Mouse (Mus musculus) kidney, postnatal 10 days (tissue): ENCODE measurements around the gene Chid1.
A peak's percentile ranks its signal among the peaks of the same experiment; 100 is the strongest.

Source experiments
- DNase-seq: peaks from one replicate; pipeline ENCODE4 v3.0.0; 2021; ENCODE audit warnings: mixed read lengths

Gene Chid1

GRCm38 (mm10) chr7:141539556-141540311 is at the start of gene Chid1:
Chid1 (minus strand) TSS chr7:141539857.
- DNase-seq, result peak; percentile 99

DNA sequence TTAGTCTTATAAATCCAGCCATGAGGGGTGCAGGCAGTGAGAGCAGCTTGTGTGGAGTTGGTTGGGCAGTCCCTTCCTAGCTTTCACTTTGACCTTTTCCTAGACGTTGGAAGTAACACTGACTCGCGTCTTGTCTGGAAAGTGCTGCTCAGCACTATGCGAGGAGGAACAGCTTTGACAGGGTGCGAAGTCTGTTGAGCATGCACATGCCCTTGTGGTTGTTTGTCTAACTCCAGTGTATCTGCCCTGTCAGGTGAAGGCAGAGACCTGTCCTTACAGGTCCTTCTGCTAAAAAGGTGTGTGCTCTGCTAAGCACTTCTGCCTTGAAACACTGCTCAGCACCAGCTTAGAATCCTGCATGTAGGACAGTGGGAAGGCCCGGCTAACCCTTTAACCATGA is 49.2 kb upstream of the Chid1 start:
- no peak for DNase-seq

DNA sequence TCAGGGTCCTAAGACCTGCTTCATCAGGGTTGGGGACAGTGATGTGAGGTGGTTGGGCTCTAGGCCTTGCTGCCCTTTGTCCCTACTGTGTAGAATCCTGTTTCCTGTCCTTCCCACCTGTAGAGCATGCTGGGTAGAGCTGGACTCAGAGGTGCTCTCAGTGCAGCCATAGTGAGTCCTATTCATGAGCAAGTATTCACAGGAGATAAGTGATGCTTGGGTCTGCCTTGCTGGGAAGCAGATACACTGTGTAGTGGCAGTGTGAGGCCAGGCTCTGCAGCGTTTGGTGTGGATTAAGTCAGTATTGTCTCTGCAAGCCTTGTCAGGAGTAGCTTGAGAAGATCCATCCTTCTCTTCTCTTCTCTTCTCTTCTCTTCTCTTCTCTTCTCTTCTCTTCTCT is 46.2 kb upstream of the Chid1 start:
- DNase-seq, result no peak

DNA sequence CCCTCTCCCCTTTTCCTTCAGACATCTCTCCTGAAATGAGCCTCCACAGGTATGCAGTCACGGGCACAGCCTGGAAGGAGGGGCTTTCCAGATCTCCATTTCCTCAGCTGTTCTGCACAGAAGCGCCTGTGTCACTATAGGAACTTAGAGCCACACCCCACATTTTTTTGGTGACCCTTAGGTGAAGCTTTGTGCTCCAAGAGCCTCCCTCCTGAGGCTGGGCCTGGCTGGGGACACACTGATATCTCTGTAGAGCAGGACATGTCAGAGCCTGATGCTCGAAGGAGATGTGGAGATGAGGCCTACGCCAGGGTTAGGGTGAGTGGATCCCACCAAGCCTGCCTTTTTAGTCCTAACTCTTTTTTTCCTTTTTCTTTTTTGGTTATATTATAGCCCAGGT is 45.6 kb upstream of the Chid1 start:
- DNase-seq, result no peak

- DNase-seq, result no peak
Observed at GRCm38 (mm10) chr7:141584048-141584841, 44.6 kb upstream of the Chid1 start.

GRCm38 (mm10) chr7:141581323-141581722 is 41.7 kb upstream of the Chid1 start:
- DNase-seq, result peak; percentile 73

DNA sequence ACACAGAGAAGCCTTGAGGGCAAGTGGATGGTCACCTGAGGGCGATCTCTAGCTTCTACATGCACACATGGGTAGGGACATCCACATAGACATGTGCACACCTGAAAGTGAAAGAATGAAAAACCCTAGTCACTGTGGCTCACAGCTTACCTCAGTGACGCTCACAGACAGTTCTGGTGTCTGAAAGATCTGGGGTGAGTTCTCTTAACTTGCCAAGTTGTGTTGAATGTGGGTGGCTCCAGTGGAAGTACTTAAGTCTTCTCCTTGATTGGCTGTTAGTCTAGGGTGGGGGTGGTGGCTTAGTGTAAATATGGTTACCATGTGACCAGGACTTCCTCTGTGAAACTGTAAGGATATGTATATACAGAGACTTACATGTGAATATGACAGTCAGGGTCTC is 39.3 kb upstream of the Chid1 start:
- no peak for DNase-seq

GRCm38 (mm10) chr7:141578511-141578910 is 38.9 kb upstream of the Chid1 start:
- DNase-seq, result no peak

DNA sequence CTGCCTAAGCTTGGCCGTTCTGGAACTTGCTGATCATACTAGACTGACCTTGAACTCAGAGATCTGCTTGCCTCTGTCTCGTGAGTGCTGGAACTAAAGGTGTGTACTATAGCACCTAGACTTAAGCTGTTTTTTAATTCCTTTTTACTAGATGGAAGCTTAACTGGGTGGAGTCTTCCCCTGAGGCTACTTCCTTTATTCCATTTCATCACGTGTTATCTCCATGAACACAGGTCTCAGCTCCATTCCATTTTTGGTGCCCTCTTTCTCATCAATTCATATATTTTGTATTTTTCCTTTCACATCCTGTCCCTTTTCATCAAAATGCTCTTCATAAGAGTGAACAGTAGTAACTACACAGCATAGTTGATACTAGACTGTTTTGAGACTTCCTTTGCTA is 38.1 kb upstream of the Chid1 start:
- DNase-seq, result no peak

DNA sequence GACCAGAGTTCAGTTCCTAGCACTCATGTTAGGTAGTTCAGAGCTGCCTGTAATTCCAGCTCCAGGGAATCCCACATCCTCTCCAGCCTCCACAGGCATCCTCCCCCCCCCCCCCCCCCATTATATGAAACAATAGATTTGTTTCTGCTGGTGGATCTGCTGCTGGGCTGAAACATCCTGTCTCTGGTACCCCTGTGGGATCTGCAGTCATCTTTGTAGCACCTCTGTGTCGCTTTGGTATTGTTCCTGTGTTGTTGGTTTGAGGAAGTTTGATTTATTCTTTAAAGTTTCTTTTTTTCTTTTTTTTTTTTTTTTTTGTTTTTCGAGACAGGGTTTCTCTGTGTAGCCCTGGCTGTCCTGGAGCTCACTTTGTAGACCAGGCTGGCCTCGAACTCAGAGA is 35.8 kb upstream of the Chid1 start:
- DNase-seq, result no peak

DNA sequence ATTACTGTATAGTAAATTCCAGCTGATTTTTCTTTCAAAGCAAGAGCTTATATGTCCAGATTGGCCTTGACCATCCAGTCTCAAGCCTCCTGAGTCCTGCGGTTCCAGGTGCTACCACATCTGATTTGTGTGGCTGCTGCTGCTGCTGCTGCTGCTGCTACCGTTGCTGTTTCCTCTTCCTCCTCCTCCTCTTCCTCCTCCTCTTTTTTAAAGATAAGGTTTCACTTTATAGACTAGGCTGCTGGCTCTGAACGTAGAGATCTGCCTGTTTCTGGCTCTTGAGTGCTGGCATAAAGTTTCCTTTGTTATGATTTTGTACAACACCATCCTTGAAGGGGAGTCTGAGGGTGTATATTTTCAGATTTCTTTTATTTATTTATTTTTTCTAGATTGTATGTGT is 34.4 kb upstream of the Chid1 start:
- no peak for DNase-seq

- DNase-seq, result no peak
Observed at GRCm38 (mm10) chr7:141570625-141571295, 31.1 kb upstream of the Chid1 start.

DNA sequence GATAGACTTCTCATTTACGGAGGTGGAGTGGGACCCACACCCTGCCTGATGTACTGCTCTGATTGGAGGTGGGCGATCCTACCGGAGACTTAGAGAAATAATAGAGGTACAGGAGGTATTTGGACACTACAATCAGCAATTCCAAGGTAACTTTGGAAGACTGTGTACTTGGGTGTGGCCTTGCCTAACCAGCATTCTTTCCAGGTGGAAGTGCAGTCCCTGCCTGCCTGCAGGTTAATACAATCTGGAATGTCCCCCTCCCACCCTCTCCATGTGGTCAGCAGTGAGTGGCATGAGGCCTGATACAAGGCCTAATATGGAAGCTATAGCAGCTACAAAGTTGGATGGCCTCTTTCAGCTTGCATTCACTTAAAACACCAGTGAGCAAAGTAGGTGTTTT is 30.3 kb upstream of the Chid1 start:
- DNase-seq, result no peak

GRCm38 (mm10) chr7:141569283-141569803 is 29.7 kb upstream of the Chid1 start:
- no peak for DNase-seq

DNA sequence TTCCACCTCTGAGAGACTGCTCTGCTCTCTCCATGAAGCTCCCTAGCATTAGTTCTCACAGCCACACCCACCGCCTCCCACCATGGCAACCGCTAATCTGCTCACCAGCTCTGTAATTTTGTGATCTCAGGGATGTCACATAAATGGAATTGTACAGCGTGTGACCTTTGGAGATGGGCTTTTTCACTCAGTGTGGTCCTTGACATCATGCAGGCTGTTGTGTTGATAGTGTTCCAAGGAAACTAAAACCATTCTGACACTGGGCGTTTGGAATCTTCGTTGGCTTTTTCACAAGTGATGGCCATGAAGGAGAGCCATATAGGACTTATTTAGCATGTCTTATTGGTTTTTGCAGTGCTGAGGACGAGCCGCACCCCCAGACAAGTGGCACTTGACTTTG is 26.9 kb upstream of the Chid1 start:
- DNase-seq, result no peak

DNA sequence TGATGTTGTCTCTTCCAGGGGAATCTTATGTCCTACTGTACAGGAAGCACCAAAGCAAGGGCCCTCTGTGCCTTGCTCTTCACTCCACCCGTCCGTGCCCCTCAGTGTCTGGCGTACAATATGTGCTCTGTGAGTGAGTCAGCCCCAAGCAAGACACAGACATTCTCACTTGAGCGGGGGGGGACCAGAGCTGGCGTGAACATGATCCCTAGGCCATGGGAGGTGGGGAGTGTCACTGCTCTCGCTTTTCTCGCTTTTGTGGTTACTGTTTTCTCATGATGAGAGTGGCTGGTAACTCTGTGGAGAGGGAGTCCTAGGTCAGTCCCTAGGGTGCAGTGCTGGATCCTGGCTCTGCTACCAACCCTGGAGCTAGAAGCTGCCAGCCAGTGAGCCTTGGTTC is 24.9 kb upstream of the Chid1 start:
- no peak for DNase-seq

DNA sequence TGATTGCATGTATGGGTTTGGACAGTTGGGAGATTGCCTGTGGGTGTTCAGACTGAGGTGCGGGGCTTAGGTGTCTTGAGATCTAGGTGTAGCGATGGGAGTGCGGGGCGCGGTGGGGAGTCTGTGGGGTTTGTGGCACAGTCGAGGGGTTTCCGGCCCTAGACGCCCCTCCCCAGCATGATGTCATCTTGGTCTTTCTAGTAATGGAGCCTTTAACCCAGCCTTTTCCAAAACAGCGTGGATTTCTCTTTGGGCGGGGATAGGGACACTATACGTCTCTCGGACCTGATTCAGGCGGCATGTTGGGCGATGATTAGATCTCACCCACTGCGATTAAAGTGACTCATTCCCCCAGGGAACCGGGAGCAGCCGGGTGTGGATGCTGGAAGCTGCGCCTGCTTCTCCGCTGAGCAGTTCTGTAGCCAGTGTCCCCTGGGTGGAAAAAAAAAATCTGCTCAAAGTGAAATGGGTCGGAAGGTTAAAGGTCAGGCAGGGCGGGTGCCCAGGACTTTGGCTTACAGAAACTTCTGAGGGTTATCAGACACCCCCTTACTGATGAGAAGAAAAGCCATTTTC is 23.3 kb upstream of the Chid1 start:
- DNase-seq, result peak; percentile 71

GRCm38 (mm10) chr7:141562421-141562851 is 22.8 kb upstream of the Chid1 start:
- DNase-seq, result no peak

DNA sequence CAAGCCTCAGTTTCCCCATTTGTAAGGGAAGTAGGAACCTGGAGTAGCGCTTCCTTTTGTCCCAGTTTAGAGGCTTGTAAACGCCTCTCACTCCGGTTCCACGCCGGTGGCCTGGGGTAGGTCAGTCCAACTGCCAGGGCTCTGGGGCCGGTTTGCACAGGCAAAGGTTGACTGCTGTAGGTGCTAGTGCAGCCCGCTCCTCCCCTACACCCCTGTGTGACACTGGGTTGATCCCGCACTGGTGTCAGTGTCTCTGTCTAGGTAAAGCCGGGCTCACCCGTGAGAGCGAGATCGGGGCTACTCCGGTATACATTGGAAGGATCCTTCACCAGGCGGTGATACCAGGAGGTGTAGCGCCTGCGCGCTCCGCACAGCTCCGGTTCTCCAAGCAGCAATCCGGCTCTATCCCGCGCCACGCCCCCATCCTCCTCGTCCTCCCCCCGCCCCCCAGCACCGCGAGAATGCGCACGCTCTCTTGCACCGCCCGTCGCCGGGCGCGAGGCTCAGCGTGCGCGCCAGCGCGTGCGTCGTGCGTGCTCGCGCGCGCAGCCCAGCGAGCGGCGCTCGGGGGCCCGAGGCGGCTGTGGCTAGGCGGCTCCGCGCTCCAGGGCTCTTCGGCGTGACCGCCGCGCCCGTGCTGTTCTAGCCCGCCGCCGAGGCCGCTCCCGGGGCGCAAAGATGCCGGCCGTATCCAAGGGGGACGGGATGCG is 22.2 kb upstream of the Chid1 start, which contains the start of gene Ap2a2:
TSS of gene Ap2a2 (plus strand) at position 492 of the 710 bp plus-strand sequence.
- DNase-seq, result peak; percentile 97

DNA sequence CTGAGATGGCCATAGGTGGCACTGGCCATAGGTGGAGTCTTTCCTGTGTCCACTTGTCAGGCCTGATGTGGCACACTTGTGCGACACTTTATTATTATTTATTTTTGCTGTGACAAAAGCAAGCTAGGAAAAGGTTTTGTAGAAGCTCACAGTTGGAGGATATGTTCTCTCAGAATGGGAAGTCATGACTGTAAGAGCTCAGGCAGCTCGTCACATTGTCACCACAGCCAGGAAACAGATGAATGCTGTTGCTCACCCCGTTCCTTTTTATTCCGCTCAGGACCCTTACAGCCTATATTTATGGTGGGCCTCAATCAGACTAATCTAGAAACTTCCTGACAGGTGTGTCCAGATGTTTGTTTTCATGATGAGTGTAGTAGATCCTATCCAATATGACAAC is 20.8 kb upstream of the Chid1 start:
- no peak for DNase-seq

DNA sequence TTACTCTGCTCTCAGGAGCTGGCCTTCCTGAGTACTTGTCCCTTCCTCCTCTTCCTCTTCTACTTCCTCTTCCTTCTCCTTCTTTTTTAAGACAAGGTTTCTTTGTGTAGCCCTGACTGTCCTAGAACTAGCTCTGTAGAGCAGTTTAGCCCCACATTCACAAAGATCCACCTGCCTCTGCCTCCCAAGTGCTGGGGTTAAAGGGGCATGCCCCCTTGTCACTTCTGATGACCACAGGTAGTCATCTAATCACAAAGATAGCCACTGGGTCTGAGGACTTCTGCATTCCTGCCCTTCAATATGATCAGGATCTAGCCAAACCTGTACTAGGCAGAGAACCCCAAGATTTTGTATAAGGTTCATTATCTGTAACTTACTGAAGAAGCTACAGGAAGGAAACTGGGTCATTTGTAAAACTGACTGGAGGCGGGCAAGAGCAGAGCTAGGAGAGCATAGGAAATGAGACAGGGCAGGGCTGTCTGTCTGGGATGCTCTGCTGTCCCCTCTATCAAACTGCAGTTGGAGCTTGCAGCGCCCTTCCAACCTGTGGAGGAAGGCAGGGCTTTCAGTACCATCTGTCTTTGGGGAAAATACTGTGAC is 20.2 kb upstream of the Chid1 start:
- DNase-seq, result no peak

DNA sequence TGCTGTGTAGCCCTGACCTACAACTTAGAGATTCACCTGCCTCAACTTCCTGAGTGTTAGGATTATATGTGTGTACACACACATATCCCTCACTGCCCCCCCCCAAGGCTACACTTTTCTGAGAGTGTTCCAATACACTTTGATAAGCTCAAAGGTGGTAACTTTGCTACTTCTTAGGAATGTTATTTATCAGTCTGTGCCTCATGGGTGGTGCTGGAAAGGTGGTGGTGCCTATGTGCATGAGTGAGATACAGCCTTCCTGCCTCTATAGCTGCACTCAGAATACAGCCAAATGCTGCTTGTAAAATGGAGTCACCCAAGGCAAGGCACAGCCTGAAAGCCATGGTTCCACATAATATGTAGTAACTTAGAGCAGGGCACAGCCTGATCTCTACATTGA is 19.3 kb upstream of the Chid1 start:
- DNase-seq, result no peak
